Mouse (Mus musculus) testis, adult 2 months (tissue): ENCODE results near the gene Sipa1l1. TPM values are rescaled to one million over a fixed set of nuclear protein-coding genes. Genes with fewer than 3 reads are reported as not detected.

Experiments used
- H3K27ac ChIP-seq: fragments of 200-500 bp; 2 replicates; pipeline ENCODE4 v1.5.1; 2012; ENCODE audit warnings: low read depth, low read length; ENCODE audit not compliant: control insufficient read depth, insufficient read depth
- H3K27me3 ChIP-seq: fragments of 200-500 bp; 2 replicates; pipeline ENCODE4 v1.6.1; 2012; ENCODE audit warnings: mild to moderate bottlenecking, low read length, moderate library complexity; ENCODE audit not compliant: control insufficient read depth, insufficient read depth
- H3K36me3 ChIP-seq: fragments of 200-500 bp; 2 replicates; pipeline ENCODE4 v1.6.1; 2012; ENCODE audit warnings: mild to moderate bottlenecking, low read length; ENCODE audit not compliant: control insufficient read depth, insufficient read depth
- H3K4me1 ChIP-seq: fragments of 200-500 bp; 2 replicates; pipeline ENCODE4 v1.6.1; 2012; ENCODE audit warnings: low read length; ENCODE audit not compliant: control insufficient read depth, insufficient read depth
- H3K4me3 ChIP-seq: fragments of 200-500 bp; 2 replicates; pipeline ENCODE4 v1.5.1; 2012; ENCODE audit warnings: low read depth, mild to moderate bottlenecking, low read length, moderate library complexity, mixed read lengths; ENCODE audit not compliant: control insufficient read depth
- CTCF ChIP-seq: fragments of 200-500 bp; IDR thresholded peaks from 2 replicates; pipeline ENCODE4 v1.5.1; 2012; ENCODE audit warnings: low read depth, mild to moderate bottlenecking, inconsistent platforms, low read length, moderate library complexity; ENCODE audit not compliant: control insufficient read depth, insufficient read depth, insufficient replicate concordance
- POLR2A ChIP-seq: fragments of 200-500 bp; IDR thresholded peaks from 2 replicates; pipeline ENCODE4 v1.6.1; 2012; ENCODE audit warnings: low read depth, mild to moderate bottlenecking, inconsistent platforms, low read length, moderate library complexity; ENCODE audit not compliant: control insufficient read depth
- polyA plus RNA-seq: library from polyadenylated mRNA; depleted of rRNA; stranded (reverse); fragments of >200 nt; gene quantifications from 2 replicates; pipeline ENCODE4 v1.2.3, GENCODE M21; 2012

Gene Sipa1l1
- polyA plus RNA-seq, 1 experiment: 19.5 TPM

DNA sequence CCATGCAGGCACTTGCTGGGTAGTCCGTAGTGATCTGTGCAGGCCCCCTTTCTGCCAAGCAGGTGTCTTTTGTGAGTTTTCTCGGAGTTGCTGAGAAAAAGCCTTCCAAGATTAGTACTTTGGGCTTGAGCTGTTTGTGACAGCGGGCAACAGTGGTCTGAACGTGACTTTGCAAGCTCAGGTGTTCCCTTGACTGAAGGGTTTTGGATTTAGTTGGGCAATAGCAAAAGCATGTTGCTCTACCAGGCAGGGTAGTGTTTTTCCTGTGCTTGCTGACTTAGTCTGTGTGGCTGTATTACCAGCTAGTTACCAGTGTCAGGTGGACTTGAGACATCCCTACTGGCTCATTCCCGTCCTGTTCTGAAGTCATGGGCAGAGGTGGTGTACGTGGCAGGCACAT, 30.2 kb downstream of the Sipa1l1 start:
- TF ChIP-seq CTCF: no peak
- no peak for TF ChIP-seq POLR2A
- H3K4me3 ChIP-seq: no peak overlapping the region
- H3K4me1 ChIP-seq: peaks cover 2% of the 10 kb centered on the region
- H3K36me3 ChIP-seq: no peaks in the 10 kb centered on the region
- H3K27me3 ChIP-seq: no peaks in the 10 kb centered on the region
- H3K27ac ChIP-seq: no peak overlapping the region

DNA sequence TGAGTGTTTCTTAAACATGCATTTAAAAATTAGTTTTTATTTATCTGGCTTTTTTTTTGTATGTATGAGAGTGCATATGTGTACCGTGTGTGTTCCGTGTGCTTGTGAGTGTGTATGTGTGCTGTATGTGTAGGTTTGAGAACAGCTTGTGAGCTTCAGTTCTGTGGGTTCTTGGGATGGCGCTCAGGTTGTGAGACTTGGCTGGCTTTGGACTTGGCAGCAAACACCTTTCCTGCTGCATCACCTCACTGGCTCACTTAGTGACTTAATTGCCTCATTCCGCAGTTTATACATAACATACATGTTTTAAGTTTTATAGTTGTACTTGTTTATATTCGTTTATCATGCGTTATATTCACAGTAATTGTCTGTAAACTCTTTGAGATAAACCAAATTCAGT, 35.0 kb downstream of the Sipa1l1 start:
- no peaks in the 10 kb centered on the region for H3K36me3 ChIP-seq
- H3K27me3 ChIP-seq: no peaks in the 10 kb centered on the region
- H3K4me3 ChIP-seq: no peak overlapping the region
- TF ChIP-seq POLR2A: no peak
- no peak for TF ChIP-seq CTCF
- H3K27ac ChIP-seq: no peak overlapping the region
- H3K4me1 ChIP-seq: no peaks in the 10 kb centered on the region

DNA sequence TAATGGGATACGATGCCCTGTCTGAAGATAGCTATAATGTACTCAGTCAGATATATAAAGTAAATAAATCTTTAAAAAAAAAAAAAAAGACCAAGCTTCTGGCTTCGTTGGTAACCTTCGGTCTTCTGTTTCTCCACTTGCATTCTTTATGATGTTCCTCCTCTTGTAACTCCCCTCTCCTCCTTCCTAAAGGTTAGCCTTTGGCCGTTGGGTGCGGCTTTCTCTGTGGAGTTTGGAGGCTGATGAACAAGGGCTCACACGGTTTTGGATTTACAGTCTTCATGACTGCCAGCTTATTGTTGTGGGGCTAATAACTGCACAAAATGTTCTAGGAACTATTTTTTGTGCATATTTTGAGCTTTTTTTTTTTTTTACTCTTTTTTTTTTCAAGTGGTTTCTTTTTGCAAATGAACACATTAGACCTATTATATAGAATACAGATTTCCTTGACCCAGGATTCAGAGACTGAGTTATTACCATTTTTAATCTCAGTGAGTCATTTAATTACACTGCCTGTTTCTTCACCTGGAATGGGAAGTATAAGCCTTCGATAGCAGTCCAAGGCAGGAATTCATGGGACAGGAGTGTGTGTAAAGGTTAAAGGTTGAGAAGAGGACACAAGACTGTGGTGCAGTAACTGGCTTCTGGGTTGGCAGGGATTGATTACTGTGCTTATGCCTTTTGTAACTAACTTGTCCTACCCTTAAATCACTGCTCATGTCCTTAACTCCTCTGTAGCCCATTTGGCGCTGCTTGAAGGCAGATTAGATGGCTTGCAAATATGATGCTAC, 37.9 kb downstream of the Sipa1l1 start:
- Histone ChIP-seq H3K27me3 (no peaks in the 10 kb centered on the region), H3K4me3 (no peak overlapping the region), H3K27ac (no peak overlapping the region), H3K36me3 (no peaks in the 10 kb centered on the region), H3K4me1 (no peaks in the 10 kb centered on the region)
- TF ChIP-seq CTCF: no peak
- no peak for TF ChIP-seq POLR2A

DNA sequence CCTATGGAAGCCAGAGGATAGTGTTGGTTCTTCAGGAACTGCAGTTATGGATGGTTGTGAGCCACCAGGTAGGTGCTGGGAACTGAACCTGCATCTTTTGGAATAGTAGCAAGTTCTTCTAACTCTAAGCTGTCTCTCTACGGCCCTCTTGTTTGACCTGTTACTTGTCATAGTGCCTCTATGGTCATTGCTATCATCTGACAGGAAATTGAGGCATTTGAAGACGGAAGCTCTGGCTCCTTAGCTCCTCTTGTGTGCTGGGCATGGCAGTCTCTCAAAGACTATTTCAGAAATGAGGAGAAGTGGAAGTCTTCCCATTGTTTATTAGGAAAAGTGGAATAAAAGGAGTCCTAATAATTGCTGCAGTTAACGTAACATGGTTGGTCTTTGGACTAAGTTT, 38.9 kb downstream of the Sipa1l1 start:
- H3K36me3 ChIP-seq: no peaks in the 10 kb centered on the region
- H3K27me3 ChIP-seq: no peaks in the 10 kb centered on the region
- no peak overlapping the region for H3K4me3 ChIP-seq
- no peaks in the 10 kb centered on the region for H3K4me1 ChIP-seq
- TF ChIP-seq POLR2A (no peak), CTCF (no peak)
- no peak overlapping the region for H3K27ac ChIP-seq

DNA sequence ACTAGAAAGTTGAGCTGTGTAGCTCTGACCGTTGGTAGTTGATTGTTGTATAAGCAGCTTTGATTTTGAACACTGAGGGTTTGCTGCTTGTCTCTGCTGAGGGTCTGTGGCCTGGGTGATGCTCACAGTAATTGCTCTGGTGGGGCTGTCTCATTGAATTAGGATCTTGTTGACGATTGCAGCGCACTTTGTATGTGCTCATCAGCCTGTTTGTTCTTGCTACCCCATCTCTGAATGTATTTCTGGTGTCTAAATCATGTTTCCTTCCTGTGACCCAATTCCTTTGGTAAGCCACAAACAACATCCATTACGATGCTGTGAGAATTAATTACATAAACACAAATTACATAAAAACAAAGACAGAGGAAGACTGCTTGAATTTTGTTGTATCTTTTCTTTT, 39.5 kb downstream of the Sipa1l1 start:
- Histone ChIP-seq H3K36me3 (no peaks in the 10 kb centered on the region), H3K27me3 (no peaks in the 10 kb centered on the region), H3K4me3 (no peak overlapping the region), H3K4me1 (no peaks in the 10 kb centered on the region), H3K27ac (no peak overlapping the region)
- no peak for TF ChIP-seq POLR2A
- TF ChIP-seq CTCF: no peak

- Histone ChIP-seq H3K27ac (no peak overlapping the region), H3K4me1 (no peaks in the 10 kb centered on the region), H3K4me3 (no peak overlapping the region), H3K27me3 (no peaks in the 10 kb centered on the region), H3K36me3 (no peaks in the 10 kb centered on the region)
- no peak for TF ChIP-seq POLR2A
- no peak for TF ChIP-seq CTCF
These were observed 40.6 kb downstream of the Sipa1l1 start for GRCm38 (mm10) chr12:82209753-82210152.

GRCm38 (mm10) chr12:82213056-82213455, 43.9 kb downstream of the Sipa1l1 start:
- no peak for TF ChIP-seq CTCF
- TF ChIP-seq POLR2A: no peak
- Histone ChIP-seq H3K4me1 (no peaks in the 10 kb centered on the region), H3K27me3 (no peaks in the 10 kb centered on the region), H3K27ac (no peak overlapping the region), H3K36me3 (no peaks in the 10 kb centered on the region), H3K4me3 (no peak overlapping the region)
